Mouse (Mus musculus): Measurements from ENCODE around the gene Drg2. TPM values are rescaled to one million over a fixed set of nuclear protein-coding genes. Genes with fewer than 3 reads are reported as not detected.
"Not testable (repeated sequence)": the region's sequence is repeated elsewhere in the genome, so short reads cannot be mapped to it uniquely, and the experiment has no call there.

Drg2 gene
- polyA plus RNA-seq, 1 experiment, result 80.6 TPM

- Histone ChIP-seq H3K4me3 (ENCODE audit: insufficient read depth, poor library complexity, severe bottlenecking) (no peak overlapping the region), H3ac (ENCODE audit: control insufficient read depth, insufficient read length, low read depth) (no peak overlapping the region), H3K27me3 (ENCODE audit: control insufficient read depth, insufficient read depth, insufficient read length) (no peaks in the 10 kb centered on the region), H3K79me3 (ENCODE audit: low read depth) (no peaks in the 10 kb centered on the region), H3K36me3 (ENCODE audit: control insufficient read depth, insufficient read depth) (peaks cover 8% of the 10 kb centered on the region), H3K79me2 (ENCODE audit: control insufficient read depth, insufficient read depth) (peaks cover 5% of the 10 kb centered on the region)
- TF ChIP-seq CTCF (IDR thresholded peaks at IDR 0.05; ENCODE audit: control insufficient read depth, insufficient read depth, insufficient read length) (no peak), USF1 (IDR thresholded peaks at IDR 0.05; ENCODE audit: low read depth) (no peak), CEBPB (IDR thresholded peaks at IDR 0.05; ENCODE audit: low read depth) (no peak), MYOG (IDR thresholded peaks at IDR 0.05; ENCODE audit: control insufficient read depth, extremely low read depth, insufficient read length) (no peak), MAX (IDR thresholded peaks at IDR 0.05) (no peak)
Measured at GRCm38 (mm10) chr11:60427628-60428027, 26.8 kb upstream of the Drg2 start.

GRCm38 (mm10) chr11:60433501-60433900 is 20.9 kb upstream of the Drg2 start:
- no peaks in the 10 kb centered on the region for H3K27me3 ChIP-seq (ENCODE audit: control insufficient read depth, insufficient read depth, insufficient read length)
- H3K79me3 ChIP-seq (ENCODE audit: low read depth), result peaks cover 2% of the 10 kb centered on the region
- H3K79me2 ChIP-seq (ENCODE audit: control insufficient read depth, insufficient read depth), result peaks cover 7% of the 10 kb centered on the region
- peaks cover 40% of the 10 kb centered on the region for H3K36me3 ChIP-seq (ENCODE audit: control insufficient read depth, insufficient read depth)
- TF ChIP-seq CTCF (IDR thresholded peaks at IDR 0.05; ENCODE audit: control insufficient read depth, insufficient read depth, insufficient read length) (no peak), MYOD1 (IDR thresholded peaks at IDR 0.05; ENCODE audit: control insufficient read depth, insufficient read length, low read depth) (no peak), USF1 (IDR thresholded peaks at IDR 0.05; ENCODE audit: low read depth) (no peak), FOSL1 (IDR thresholded peaks at IDR 0.05; ENCODE audit: insufficient read depth, low read length, poor library complexity, severe bottlenecking) (no peak), MAX (IDR thresholded peaks at IDR 0.05) (no peak), CEBPB (IDR thresholded peaks at IDR 0.05; ENCODE audit: low read depth) (no peak), MYOG (IDR thresholded peaks at IDR 0.05; ENCODE audit: control insufficient read depth, extremely low read depth, insufficient read length) (no peak)
- H3K4me3 ChIP-seq (ENCODE audit: insufficient read depth, poor library complexity, severe bottlenecking), result no peak overlapping the region
- H3ac ChIP-seq (ENCODE audit: control insufficient read depth, insufficient read length, low read depth), result no peak overlapping the region

GRCm38 (mm10) chr11:60435133-60435532 is 19.3 kb upstream of the Drg2 start:
- Histone ChIP-seq H3K27me3 (ENCODE audit: control insufficient read depth, insufficient read depth, insufficient read length) (no peaks in the 10 kb centered on the region), H3K4me3 (ENCODE audit: insufficient read depth, poor library complexity, severe bottlenecking) (no peak overlapping the region), H3K79me3 (ENCODE audit: low read depth) (peaks cover 2% of the 10 kb centered on the region), H3K79me2 (ENCODE audit: control insufficient read depth, insufficient read depth) (peaks cover 7% of the 10 kb centered on the region), H3K36me3 (ENCODE audit: control insufficient read depth, insufficient read depth) (peaks cover 52% of the 10 kb centered on the region), H3ac (ENCODE audit: control insufficient read depth, insufficient read length, low read depth) (no peak overlapping the region)
- TF ChIP-seq CEBPB (IDR thresholded peaks at IDR 0.05; ENCODE audit: low read depth) (no peak), CTCF (IDR thresholded peaks at IDR 0.05; ENCODE audit: control insufficient read depth, insufficient read depth, insufficient read length) (no peak), USF1 (IDR thresholded peaks at IDR 0.05; ENCODE audit: low read depth) (no peak), MAX (IDR thresholded peaks at IDR 0.05) (no peak), MYOG (IDR thresholded peaks at IDR 0.05; ENCODE audit: control insufficient read depth, extremely low read depth, insufficient read length) (no peak), MYOD1 (IDR thresholded peaks at IDR 0.05; ENCODE audit: control insufficient read depth, insufficient read length, low read depth) (no peak), FOSL1 (IDR thresholded peaks at IDR 0.05; ENCODE audit: insufficient read depth, low read length, poor library complexity, severe bottlenecking) (no peak)

GRCm38 (mm10) chr11:60436618-60437017 is 17.8 kb upstream of the Drg2 start:
- peaks cover 7% of the 10 kb centered on the region for H3K79me2 ChIP-seq (ENCODE audit: control insufficient read depth, insufficient read depth)
- peak overlapping the region; percentile 45 for H3ac ChIP-seq (ENCODE audit: control insufficient read depth, insufficient read length, low read depth)
- peaks cover 56% of the 10 kb centered on the region for H3K36me3 ChIP-seq (ENCODE audit: control insufficient read depth, insufficient read depth)
- no peaks in the 10 kb centered on the region for H3K27me3 ChIP-seq (ENCODE audit: control insufficient read depth, insufficient read depth, insufficient read length)
- TF ChIP-seq USF1 (IDR thresholded peaks at IDR 0.05; ENCODE audit: low read depth) (no peak), MYOD1 (IDR thresholded peaks at IDR 0.05; ENCODE audit: control insufficient read depth, insufficient read length, low read depth) (no peak), CTCF (IDR thresholded peaks at IDR 0.05; ENCODE audit: control insufficient read depth, insufficient read depth, insufficient read length) (no peak), FOSL1 (IDR thresholded peaks at IDR 0.05; ENCODE audit: insufficient read depth, low read length, poor library complexity, severe bottlenecking) (peak; percentile 82), MAX (IDR thresholded peaks at IDR 0.05) (no peak), CEBPB (IDR thresholded peaks at IDR 0.05; ENCODE audit: low read depth) (no peak)
- H3K79me3 ChIP-seq (ENCODE audit: low read depth), result peaks cover 2% of the 10 kb centered on the region
- no peak overlapping the region for H3K4me3 ChIP-seq (ENCODE audit: insufficient read depth, poor library complexity, severe bottlenecking)

GRCm38 (mm10) chr11:60439621-60440020 is 14.8 kb upstream of the Drg2 start:
- not testable (repeated sequence) for H3K79me3 ChIP-seq (ENCODE audit: low read depth); H3K4me3 ChIP-seq (ENCODE audit: insufficient read depth, poor library complexity, severe bottlenecking); H3K79me2 ChIP-seq (ENCODE audit: control insufficient read depth, insufficient read depth); H3K27me3 ChIP-seq (ENCODE audit: control insufficient read depth, insufficient read depth, insufficient read length); H3ac ChIP-seq (ENCODE audit: control insufficient read depth, insufficient read length, low read depth)
- H3K36me3 ChIP-seq (ENCODE audit: control insufficient read depth, insufficient read depth), result peaks cover 53% of the 10 kb centered on the region

GRCm38 (mm10) chr11:60440176-60440575 is 14.2 kb upstream of the Drg2 start:
- Histone ChIP-seq H3K36me3 (ENCODE audit: control insufficient read depth, insufficient read depth) (peaks cover 47% of the 10 kb centered on the region), H3K79me3 (ENCODE audit: low read depth) (no peaks in the 10 kb centered on the region), H3K4me3 (ENCODE audit: insufficient read depth, poor library complexity, severe bottlenecking) (no peak overlapping the region), H3ac (ENCODE audit: control insufficient read depth, insufficient read length, low read depth) (no peak overlapping the region), H3K79me2 (ENCODE audit: control insufficient read depth, insufficient read depth) (peaks cover under 1% of the 10 kb centered on the region), H3K27me3 (ENCODE audit: control insufficient read depth, insufficient read depth, insufficient read length) (no peaks in the 10 kb centered on the region)
- TF ChIP-seq MYOG (IDR thresholded peaks at IDR 0.05; ENCODE audit: control insufficient read depth, extremely low read depth, insufficient read length), result no peak
- TF ChIP-seq MAX (IDR thresholded peaks at IDR 0.05), result no peak
- TF ChIP-seq USF1 (IDR thresholded peaks at IDR 0.05; ENCODE audit: low read depth), result no peak
- TF ChIP-seq CEBPB (IDR thresholded peaks at IDR 0.05; ENCODE audit: low read depth), result no peak
- TF ChIP-seq CTCF (IDR thresholded peaks at IDR 0.05; ENCODE audit: control insufficient read depth, insufficient read depth, insufficient read length), result no peak
- no peak for TF ChIP-seq FOSL1 (IDR thresholded peaks at IDR 0.05; ENCODE audit: insufficient read depth, low read length, poor library complexity, severe bottlenecking)
- no peak for TF ChIP-seq MYOD1 (IDR thresholded peaks at IDR 0.05; ENCODE audit: control insufficient read depth, insufficient read length, low read depth)

All from C2C12 (cell line).